Mouse (Mus musculus): ENCODE measurements around the gene Itm2c. TPM values are rescaled to one million over a fixed set of nuclear protein-coding genes. Genes with fewer than 3 reads are reported as not detected.

Itm2c gene
- total and polyA plus RNA-seq, 3 experiments = 76.6 to 107 (median 96.2) TPM

- no peak for DNase-seq (ENCODE audit: extremely low read depth)
- Histone ChIP-seq H3K9ac (ENCODE audit: insufficient read depth, low read depth) (no peak overlapping the region), H3K27ac (ENCODE audit: insufficient read depth, low read depth) (no peak overlapping the region), H3K4me3 (replicated peaks in 1 of 3; ENCODE audit: low read depth in 2 of 3, low read length in 2 of 3, poor library complexity in 1 of 3) (no peak overlapping the region), H3K36me3 (replicated peaks in 1 of 2; ENCODE audit: control insufficient read depth in 1 of 2, insufficient read depth in 1 of 2, low read length in 1 of 2) (no peaks in the 10 kb centered on the region), H3K27me3 (replicated peaks) (no peaks in the 10 kb centered on the region), H3K4me2 (ENCODE audit: insufficient read depth, low read depth, poor library complexity, severe bottlenecking) (no peak overlapping the region), H3K9me3 (replicated peaks; ENCODE audit: low read length) (peaks cover 7% of the 10 kb centered on the region), H3K4me1 (ENCODE audit: control insufficient read depth in 1 of 2, insufficient read depth in 2 of 2) (peaks cover 0 to 6% of the 10 kb centered on the region in 2 experiments; a peak in 1 of 4 replicates), H3K79me2 (replicated peaks; ENCODE audit: control insufficient read depth, extremely low read depth, insufficient read depth, poor library complexity, severe bottlenecking) (no peaks in the 10 kb centered on the region)
- dilution Hi-C loops (cut with MboI; ENCODE audit: extremely low pct_ligation_motif_present, extremely low pct_unique_long_range_greater_than_20kb, low sequenced_read_pairs) (no loop called here), in situ Hi-C loops (cut with MboI; ENCODE audit: low pct_ligation_motif_present, low pct_unique_long_range_greater_than_20kb, low sequenced_read_pairs) (no loop called here)
- TF ChIP-seq SMC3 (IDR thresholded peaks at IDR 0.05; ENCODE audit: low read depth, low read length) (no peak), RAD21 (IDR thresholded peaks at IDR 0.05; ENCODE audit: low read depth, low read length) (no peak), MXI1 (IDR thresholded peaks at IDR 0.05; ENCODE audit: low read depth, low read length) (no peak), MAFK (IDR thresholded peaks at IDR 0.05; ENCODE audit: insufficient replicate concordance, low read length) (no peak), UBTF (IDR thresholded peaks at IDR 0.05; ENCODE audit: low read depth, low read length) (no peak), TCF12 (IDR thresholded peaks at IDR 0.05; ENCODE audit: low read depth, low read length) (no peak), BHLHE40 (IDR thresholded peaks at IDR 0.05; ENCODE audit: low read depth, low read length) (no peak), ZKSCAN1 (IDR thresholded peaks at IDR 0.05; ENCODE audit: borderline replicate concordance, low read depth, low read length) (no peak), JUND (conservative IDR thresholded peaks at IDR 0.05; ENCODE audit: low read depth, low read length) (no peak), PAX5 (IDR thresholded peaks at IDR 0.05; ENCODE audit: low read length) (no peak), TBP (conservative IDR thresholded peaks at IDR 0.05; ENCODE audit: low read depth, low read length) (no peak)
Observed at GRCm38 (mm10) chr1:85915890-85916289, 21.8 kb downstream of the Itm2c start.

- in situ Hi-C loops (cut with MboI; ENCODE audit: low pct_ligation_motif_present, low pct_unique_long_range_greater_than_20kb, low sequenced_read_pairs) = no loop called here
- TF ChIP-seq MYC (IDR thresholded peaks at IDR 0.05; ENCODE audit: low read depth, low read length) (no peak), UBTF (IDR thresholded peaks at IDR 0.05; ENCODE audit: low read depth, low read length) (no peak), GABPA (IDR thresholded peaks at IDR 0.05; ENCODE audit: insufficient replicate concordance, low read depth, low read length) (no peak), CHD1 (IDR thresholded peaks at IDR 0.05; ENCODE audit: low read depth, low read length) (no peak), RCOR1 (conservative IDR thresholded peaks at IDR 0.05; ENCODE audit: low read depth, low read length) (no peak), KAT2A (IDR thresholded peaks at IDR 0.05; ENCODE audit: insufficient replicate concordance, low read length) (no peak), MAZ (IDR thresholded peaks at IDR 0.05; ENCODE audit: low read depth, low read length) (no peak), MEF2A (IDR thresholded peaks at IDR 0.05; ENCODE audit: borderline replicate concordance, low read depth, low read length) (no peak), ZNF384 (IDR thresholded peaks at IDR 0.05; ENCODE audit: low read depth, low read length) (no peak), ELF1 (IDR thresholded peaks at IDR 0.05; ENCODE audit: low read depth, low read length) (no peak), TCF12 (IDR thresholded peaks at IDR 0.05; ENCODE audit: low read depth, low read length) (no peak)
- Histone ChIP-seq H3K9ac (ENCODE audit: insufficient read depth, low read depth) (no peak overlapping the region), H3K27ac (ENCODE audit: insufficient read depth, low read depth) (no peak overlapping the region), H3K79me2 (replicated peaks; ENCODE audit: control insufficient read depth, extremely low read depth, insufficient read depth, poor library complexity, severe bottlenecking) (no peaks in the 10 kb centered on the region), H3K36me3 (replicated peaks in 1 of 2; ENCODE audit: control insufficient read depth in 1 of 2, insufficient read depth in 1 of 2, low read length in 1 of 2) (no peaks in the 10 kb centered on the region), H3K4me3 (replicated peaks in 1 of 3; ENCODE audit: low read depth in 2 of 3, low read length in 2 of 3, poor library complexity in 1 of 3) (no peak overlapping the region), H3K4me1 (ENCODE audit: control insufficient read depth in 1 of 2, insufficient read depth in 2 of 2) (peaks cover 0 to 6% of the 10 kb centered on the region in 2 experiments; a peak in 1 of 4 replicates), H3K9me3 (replicated peaks; ENCODE audit: low read length) (peaks cover 7% of the 10 kb centered on the region), H3K27me3 (replicated peaks) (no peaks in the 10 kb centered on the region), H3K4me2 (ENCODE audit: insufficient read depth, low read depth, poor library complexity, severe bottlenecking) (no peak overlapping the region)
- dilution Hi-C loops (cut with MboI; ENCODE audit: extremely low pct_ligation_motif_present, extremely low pct_unique_long_range_greater_than_20kb, low sequenced_read_pairs) = no loop called here
- no peak for DNase-seq (ENCODE audit: extremely low read depth)
Observed at GRCm38 (mm10) chr1:85916830-85917450, 22.9 kb downstream of the Itm2c start.

Data from CH12.LX (cell line).